Mouse (Mus musculus): ENCODE data around the gene Tnfsf14. TPM values are rescaled to one million over a fixed set of nuclear protein-coding genes. Genes with fewer than 3 reads are reported as not detected.

The Tnfsf14 gene
- polyA plus RNA-seq, 1 experiment from 2014 or later = 1.9 TPM

- TF ChIP-seq CTCF (IDR thresholded peaks at IDR 0.05; ENCODE audit: low read depth) (no peak), EP300 (IDR thresholded peaks at IDR 0.05; ENCODE audit: low read depth) (no peak)
Measured at GRCm38 (mm10) chr17:57194771-57195170, 794 bp upstream of the Tnfsf14 start.

DNA sequence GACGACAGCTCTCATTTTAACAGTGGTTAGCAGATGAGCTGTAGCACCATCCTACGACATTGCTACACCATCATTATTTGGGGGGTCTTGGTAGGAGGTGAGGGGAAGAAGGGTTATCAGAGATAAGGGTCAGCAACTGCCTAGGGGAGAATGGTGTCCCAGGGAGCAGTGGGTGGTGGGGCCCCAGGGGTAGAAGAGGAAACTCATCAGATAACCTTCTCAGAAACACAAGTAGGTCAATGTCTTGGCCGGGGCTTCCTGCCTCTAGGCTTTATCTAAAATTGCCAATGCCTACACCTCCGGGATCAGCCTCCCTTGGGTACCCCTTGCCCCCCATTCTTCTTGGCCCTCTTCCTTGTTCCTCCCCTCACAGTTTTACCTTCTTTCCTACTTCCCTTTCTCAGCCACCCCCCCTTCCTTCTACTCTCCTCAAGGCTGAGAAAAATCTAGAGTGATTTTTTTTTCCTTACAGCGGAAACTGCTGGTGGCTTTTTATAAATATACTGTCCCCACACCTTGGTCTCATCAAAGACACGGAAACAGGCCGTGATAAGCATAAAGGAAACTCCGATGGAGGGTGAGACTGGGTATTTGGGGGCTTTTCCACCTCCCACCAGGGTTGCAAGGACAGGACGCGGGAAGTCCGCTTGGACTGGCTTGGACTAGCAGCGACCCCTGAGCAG is 5.3 kb downstream of the Tnfsf14 start:
- ATAC-seq (no peak), DNase-seq (no peak)
- H3K4me1 ChIP-seq (ENCODE audit: insufficient read depth) = peaks cover 2% of the 10 kb centered on the region; the same call in 1 of the 2 replicates
- no peak overlapping the region for H3K9ac ChIP-seq (replicated peaks)
- no peaks in the 10 kb centered on the region for H3K9me3 ChIP-seq (ENCODE audit: low read length)
- H3K4me2 ChIP-seq (ENCODE audit: low read depth, low read length) = peak overlapping the region; percentile 38; the same call in 1 of the 2 replicates
- 44% methylated on average over 12 of the region's 12 CpGs for WGBS (ENCODE audit: insufficient replicate concordance)
- no peak for TF ChIP-seq EP300 (IDR thresholded peaks at IDR 0.05; ENCODE audit: low read depth)
- no peak for TF ChIP-seq CTCF (IDR thresholded peaks at IDR 0.05; ENCODE audit: low read depth)
- no peak overlapping the region for H3K27ac ChIP-seq (ENCODE audit: low read depth)
- no peaks in the 10 kb centered on the region for H3K27me3 ChIP-seq (ENCODE audit: insufficient read depth, low read length)
- H3K36me3 ChIP-seq (replicated peaks; ENCODE audit: insufficient read depth, low read length) = no peaks in the 10 kb centered on the region
- no peak overlapping the region for H3K4me3 ChIP-seq (ENCODE audit: low read depth, low read length)

More at GRCm38 (mm10) chr17:57194771-57195170, 794 bp upstream of the Tnfsf14 start:
- 48% methylated on average over 3 of the region's 3 CpGs for WGBS (ENCODE audit: insufficient replicate concordance)
- DNase-seq (no peak), ATAC-seq (peak; percentile 7)
- Histone ChIP-seq H3K9me3 (ENCODE audit: low read length) (no peaks in the 10 kb centered on the region), H3K9ac (replicated peaks) (no peak overlapping the region), H3K4me3 (ENCODE audit: low read depth, low read length) (no peak overlapping the region), H3K27me3 (ENCODE audit: insufficient read depth, low read length) (no peaks in the 10 kb centered on the region), H3K4me2 (ENCODE audit: low read depth, low read length) (no peak overlapping the region), H3K36me3 (replicated peaks; ENCODE audit: insufficient read depth, low read length) (no peaks in the 10 kb centered on the region), H3K4me1 (ENCODE audit: insufficient read depth) (peaks cover 14% of the 10 kb centered on the region), H3K27ac (ENCODE audit: low read depth) (peak overlapping the region; percentile 9; the same call in 1 of the 2 replicates)

- no peak overlapping the region for H3K9ac ChIP-seq (replicated peaks)
- H3K4me3 ChIP-seq (ENCODE audit: low read depth, low read length) = no peak overlapping the region
- no peak overlapping the region for H3K27ac ChIP-seq (ENCODE audit: low read depth)
- no peak for DNase-seq
- peaks cover 2% of the 10 kb centered on the region; the same call in 1 of the 2 replicates for H3K4me1 ChIP-seq (ENCODE audit: insufficient read depth)
- no peaks in the 10 kb centered on the region for H3K27me3 ChIP-seq (ENCODE audit: insufficient read depth, low read length)
- H3K36me3 ChIP-seq (replicated peaks; ENCODE audit: insufficient read depth, low read length) = no peaks in the 10 kb centered on the region
- 22% methylated on average over 2 of the region's 2 CpGs for WGBS (ENCODE audit: insufficient replicate concordance)
- no peaks in the 10 kb centered on the region for H3K9me3 ChIP-seq (ENCODE audit: low read length)
- no peak for ATAC-seq
- TF ChIP-seq EP300 (IDR thresholded peaks at IDR 0.05; ENCODE audit: low read depth) (no peak), CTCF (IDR thresholded peaks at IDR 0.05; ENCODE audit: low read depth) (no peak)
- H3K4me2 ChIP-seq (ENCODE audit: low read depth, low read length) = no peak overlapping the region
Measured at GRCm38 (mm10) chr17:57185641-57186040, 8.3 kb downstream of the Tnfsf14 start.

DNA sequence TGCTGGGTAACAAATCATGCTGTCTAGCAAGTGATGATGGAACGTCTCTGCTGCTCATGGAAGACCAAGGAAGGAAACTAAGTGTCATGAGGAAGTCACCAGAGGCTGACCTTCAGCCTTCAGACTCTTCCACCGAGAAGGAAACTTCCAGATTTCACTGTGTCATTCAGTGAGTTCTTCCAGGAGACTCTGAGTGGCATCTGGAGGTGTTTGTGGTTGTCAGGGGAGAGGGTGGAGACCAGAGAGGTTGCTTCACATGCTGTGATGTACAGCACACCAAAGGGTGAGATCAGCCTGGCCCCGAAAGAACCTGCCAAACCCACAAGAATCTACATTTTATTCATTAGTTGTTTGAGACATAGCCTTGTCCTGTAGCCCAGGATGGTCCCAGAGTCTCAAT is 11.1 kb downstream of the Tnfsf14 start:
- H3K27ac ChIP-seq (ENCODE audit: low read depth) = no peak overlapping the region
- H3K9me3 ChIP-seq (ENCODE audit: low read length) = no peaks in the 10 kb centered on the region
- ATAC-seq = no peak
- no peaks in the 10 kb centered on the region for H3K27me3 ChIP-seq (ENCODE audit: insufficient read depth, low read length)
- no peak overlapping the region for H3K4me2 ChIP-seq (ENCODE audit: low read depth, low read length)
- TF ChIP-seq EP300 (IDR thresholded peaks at IDR 0.05; ENCODE audit: low read depth) = no peak
- no peak for TF ChIP-seq CTCF (IDR thresholded peaks at IDR 0.05; ENCODE audit: low read depth)
- H3K36me3 ChIP-seq (replicated peaks; ENCODE audit: insufficient read depth, low read length) = no peaks in the 10 kb centered on the region
- no peak for DNase-seq
- WGBS (ENCODE audit: insufficient replicate concordance) = 40% methylated on average over 3 of the region's 3 CpGs
- H3K9ac ChIP-seq (replicated peaks) = no peak overlapping the region
- no peaks in the 10 kb centered on the region for H3K4me1 ChIP-seq (ENCODE audit: insufficient read depth)
- no peak overlapping the region for H3K4me3 ChIP-seq (ENCODE audit: low read depth, low read length)

GRCm38 (mm10) chr17:57180363-57180762 is 13.6 kb downstream of the Tnfsf14 start:
- DNase-seq = peak; percentile 59
- TF ChIP-seq CTCF (IDR thresholded peaks at IDR 0.05; ENCODE audit: low read depth) = peak; percentile 65
- TF ChIP-seq EP300 (IDR thresholded peaks at IDR 0.05; ENCODE audit: low read depth) = no peak
- no peak for ATAC-seq
- Histone ChIP-seq H3K4me2 (ENCODE audit: low read depth, low read length) (no peak overlapping the region), H3K4me1 (ENCODE audit: insufficient read depth) (no peaks in the 10 kb centered on the region), H3K27me3 (ENCODE audit: insufficient read depth, low read length) (no peaks in the 10 kb centered on the region), H3K9ac (replicated peaks) (no peak overlapping the region), H3K9me3 (ENCODE audit: low read length) (no peaks in the 10 kb centered on the region), H3K4me3 (ENCODE audit: low read depth, low read length) (no peak overlapping the region), H3K36me3 (replicated peaks; ENCODE audit: insufficient read depth, low read length) (no peaks in the 10 kb centered on the region), H3K27ac (ENCODE audit: low read depth) (no peak overlapping the region)
- 35% methylated on average over 8 of the region's 8 CpGs for WGBS (ENCODE audit: insufficient replicate concordance)

GRCm38 (mm10) chr17:57173351-57173750 is 20.6 kb downstream of the Tnfsf14 start:
- Histone ChIP-seq H3K4me3 (ENCODE audit: low read depth, low read length) (no peak overlapping the region), H3K36me3 (replicated peaks; ENCODE audit: insufficient read depth, low read length) (no peaks in the 10 kb centered on the region), H3K9ac (replicated peaks) (no peak overlapping the region), H3K4me1 (ENCODE audit: insufficient read depth) (no peaks in the 10 kb centered on the region), H3K27me3 (ENCODE audit: insufficient read depth, low read length) (no peaks in the 10 kb centered on the region), H3K4me2 (ENCODE audit: low read depth, low read length) (no peak overlapping the region), H3K9me3 (ENCODE audit: low read length) (no peaks in the 10 kb centered on the region), H3K27ac (ENCODE audit: low read depth) (no peak overlapping the region)
- TF ChIP-seq CTCF (IDR thresholded peaks at IDR 0.05; ENCODE audit: low read depth) (no peak), EP300 (IDR thresholded peaks at IDR 0.05; ENCODE audit: low read depth) (no peak)
- 54% methylated on average over 4 of the region's 4 CpGs for WGBS (ENCODE audit: insufficient replicate concordance)
- DNase-seq = no peak
- ATAC-seq = no peak

Measured in liver, postnatal 0 days (tissue).